Mouse (Mus musculus) left cerebral cortex, postnatal 14 days (tissue): ENCODE data around the gene Rexo4. TPM values are rescaled to one million over a fixed set of nuclear protein-coding genes. Genes with fewer than 3 reads are reported as not detected.

Experiments
- DNase-seq, 2 experiments: peaks; one replicate each; pipeline ENCODE4 v3.0.0; 2021 to 2022; ENCODE audit warnings: low spot score in 2 of 2, mixed read lengths in 1 of 2
- intact Hi-C: fragments of 180-260 bp; cut with DNase I; formaldehyde crosslinking; loops from one replicate; pipeline ENCODE4 v1.15.1; 2025
- total RNA-seq, 2 experiments: library from RNA; stranded (reverse); gene quantifications; 2 replicates each; pipeline ENCODE4 v1.2.3; 2021

Gene Rexo4
- total RNA-seq, 2 experiments from 2014 or later, result 49.8 to 58.4 TPM

GRCm38 (mm10) chr2:26952866-26953265 lies 11.3 kb downstream of the Rexo4 start:
- intact Hi-C loops, result no loop called here
- DNase-seq, result no peak

DNA sequence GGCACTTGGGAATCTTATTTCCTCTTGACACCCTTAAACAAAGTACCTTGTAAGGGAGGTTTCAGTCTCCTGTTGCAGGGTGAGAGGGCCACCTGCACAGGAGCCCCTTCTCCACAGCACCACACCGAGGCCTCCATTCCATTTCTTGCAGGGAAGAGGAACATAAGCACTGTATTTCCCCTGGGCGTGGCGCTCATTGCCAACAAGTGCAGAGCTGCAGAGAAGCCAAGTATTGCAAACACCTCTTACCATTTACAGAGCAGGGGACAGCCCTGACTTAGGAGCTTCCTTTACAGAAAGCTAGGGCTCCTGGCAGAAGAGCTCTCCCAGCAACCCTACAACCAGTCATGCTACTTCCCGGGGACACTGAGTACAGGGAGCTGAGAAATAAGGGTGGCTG lies 12.0 kb downstream of the Rexo4 start:
- intact Hi-C loops, result no loop called here
- no peak for DNase-seq

DNA sequence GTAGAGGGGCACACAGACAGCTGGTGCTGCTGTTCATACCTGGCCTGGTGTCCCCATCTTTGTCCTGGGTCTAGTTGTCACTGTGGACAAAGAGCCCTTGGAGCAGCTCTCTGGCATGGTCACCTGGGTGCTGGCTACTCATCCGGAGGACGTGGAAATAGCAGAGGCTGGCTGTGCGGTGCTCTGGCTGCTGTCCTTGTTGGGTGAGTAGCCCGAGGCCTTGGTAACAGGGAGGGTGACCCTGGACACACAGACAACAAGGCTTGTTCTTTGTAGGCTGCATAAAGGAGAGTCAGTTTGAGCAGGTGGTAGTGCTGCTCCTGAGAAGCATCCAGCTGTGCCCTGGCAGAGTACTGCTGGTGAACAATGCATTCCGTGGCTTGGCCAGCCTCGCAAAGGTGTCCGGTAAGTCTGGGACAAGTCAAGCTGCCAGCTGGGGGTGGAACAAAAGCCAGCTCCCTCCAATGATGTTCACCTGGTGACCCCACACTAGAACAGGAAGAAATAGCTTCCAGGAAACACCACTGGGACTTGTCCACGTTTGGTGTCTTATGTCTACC lies 12.8 kb downstream of the Rexo4 start:
- no peak for DNase-seq
- intact Hi-C loops, result no loop called here

GRCm38 (mm10) chr2:26950411-26950810 lies 13.8 kb downstream of the Rexo4 start:
- DNase-seq, result no peak
- intact Hi-C loops, result no loop called here

DNA sequence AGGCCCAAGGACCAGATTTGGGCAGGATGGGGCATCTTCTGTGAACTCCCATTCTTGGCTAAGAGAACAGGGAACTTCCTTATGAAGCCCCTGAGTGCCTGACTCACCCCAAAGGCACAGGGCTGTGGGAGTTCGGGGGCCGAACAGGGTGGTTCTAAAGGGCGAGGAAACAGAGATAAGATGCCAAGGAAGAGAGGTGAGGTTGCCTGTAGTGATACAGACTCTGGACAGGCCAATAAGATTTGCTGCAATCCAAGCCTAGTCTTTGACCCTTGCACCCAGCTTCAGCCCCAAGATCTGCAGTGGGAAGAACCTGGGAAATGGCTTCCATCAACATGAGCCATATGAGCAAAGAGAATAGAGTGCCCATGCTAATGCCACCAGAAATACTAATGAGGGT lies 20.9 kb downstream of the Rexo4 start:
- DNase-seq, result no peak
- intact Hi-C loops, result no loop called here

- no peak for DNase-seq
- intact Hi-C loops, result no loop called here
These were observed 22.6 kb downstream of the Rexo4 start for GRCm38 (mm10) chr2:26941539-26941938.

GRCm38 (mm10) chr2:26936425-26936824 lies 27.8 kb downstream of the Rexo4 start:
- no peak for DNase-seq
- intact Hi-C loops, result no loop called here

DNA sequence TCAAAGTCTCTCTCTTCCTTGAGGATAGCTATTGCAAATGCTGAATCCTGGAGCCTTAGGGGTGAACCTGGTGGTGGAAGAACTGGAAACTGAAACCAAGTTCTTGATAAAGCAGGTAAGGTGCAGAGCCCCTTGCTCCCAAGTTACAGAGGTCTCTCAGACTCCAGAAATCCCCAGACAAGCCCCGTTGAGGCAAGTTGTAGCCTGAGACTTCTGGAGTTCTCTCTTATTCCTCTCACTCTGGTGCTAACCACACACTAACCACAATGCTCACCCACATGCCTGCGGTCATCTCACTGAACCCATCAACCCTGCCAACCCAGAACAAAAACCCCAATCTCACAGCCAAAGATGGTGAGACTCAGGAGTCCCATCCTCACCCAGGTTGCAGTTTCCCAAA lies 28.9 kb downstream of the Rexo4 start:
- no peak for DNase-seq
- intact Hi-C loops, result no loop called here

- peak; percentile 93 to 94 for DNase-seq
- intact Hi-C loops, result no loop called here
These were observed 30.7 kb downstream of the Rexo4 start, which contains the start of the genes Surf4 and Stkld1 for GRCm38 (mm10) chr2:26933304-26934055. Gene Surf4 (minus strand): TSS chr2:26933928. Gene Stkld1 (plus strand): TSS chr2:26934047.

DNA sequence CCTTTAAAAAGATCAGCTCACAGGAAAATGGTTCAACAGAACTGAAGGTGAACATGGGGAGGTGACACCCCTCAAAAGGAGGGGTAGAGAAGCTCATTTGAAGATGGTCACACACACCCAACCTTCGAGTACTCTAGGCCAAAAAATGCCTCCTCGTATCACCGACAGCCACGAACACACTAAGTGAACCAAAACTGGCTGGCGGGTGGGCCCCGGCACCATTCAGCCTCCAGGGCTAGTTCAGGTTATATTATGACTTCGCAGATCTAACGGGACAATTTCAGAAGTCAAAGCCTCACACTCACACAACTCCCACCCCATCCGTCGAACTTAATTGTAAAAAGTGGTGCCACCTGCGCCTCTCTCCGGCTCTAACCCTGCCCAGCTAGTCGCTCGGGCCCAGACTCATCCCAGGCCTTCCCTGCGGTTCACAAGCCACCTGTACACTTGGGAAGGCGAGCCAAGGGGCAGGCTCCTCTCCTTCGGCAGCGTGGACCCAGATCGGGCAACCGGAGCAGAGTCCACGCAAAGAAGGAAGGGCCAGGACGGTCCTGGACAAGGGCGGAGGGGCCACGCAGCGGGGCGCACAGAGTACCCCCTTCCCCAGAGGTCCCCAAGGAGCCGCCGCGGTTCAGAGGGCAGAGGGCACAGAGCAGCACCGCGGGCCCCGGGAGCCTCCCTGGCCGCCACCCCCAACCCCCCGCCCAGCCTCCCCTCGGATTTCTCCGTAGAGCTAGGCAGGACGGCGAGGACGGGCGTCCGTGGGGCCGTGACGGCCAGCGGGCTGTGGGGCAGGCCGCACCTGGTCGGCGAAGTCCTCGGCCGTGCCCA lies 31.5 kb downstream of the Rexo4 start:
- DNase-seq, result no peak
- intact Hi-C loops, result no loop called here

GRCm38 (mm10) chr2:26930390-26930789 lies 33.8 kb downstream of the Rexo4 start:
- intact Hi-C loops, result loop anchor here (2.0 kb wide), 2 partner anchors 108 to 306 kb away; no protein-coding TSS in a partner anchor
- peak; percentile 78 to 87 for DNase-seq

DNA sequence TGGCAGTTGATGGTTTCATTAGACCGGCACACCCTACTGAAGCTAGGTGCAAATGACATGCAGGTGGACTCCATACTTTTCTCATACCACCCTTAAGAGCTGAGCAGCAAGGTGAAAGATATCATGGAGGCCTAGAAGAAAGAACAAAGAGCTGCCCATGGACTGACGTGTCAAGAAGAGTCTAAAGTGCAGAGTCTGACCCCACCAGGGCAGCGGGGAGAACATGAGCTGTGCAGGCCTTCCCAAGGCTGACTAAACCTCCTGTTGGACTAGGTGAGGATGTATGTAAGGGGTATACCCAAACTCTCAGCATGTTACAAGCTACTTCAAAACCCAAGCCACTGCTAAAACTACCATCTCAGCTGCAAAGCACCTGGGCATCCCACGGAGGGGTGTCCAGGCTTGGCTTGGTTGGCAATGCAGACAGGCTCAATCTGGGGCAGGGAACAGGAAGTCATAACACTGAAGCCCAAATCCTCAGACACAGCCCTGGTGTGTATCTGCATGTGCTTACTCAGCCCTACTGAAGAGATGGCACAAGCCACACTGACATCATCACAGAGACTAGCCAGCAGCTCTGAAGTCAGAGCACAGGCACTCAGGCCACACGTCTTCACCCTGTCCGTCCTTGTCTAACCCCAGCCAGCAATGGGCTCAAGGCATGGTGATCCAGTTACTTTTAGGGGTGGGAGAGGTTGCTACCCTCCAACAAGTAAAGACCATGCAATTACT lies 36.3 kb downstream of the Rexo4 start:
- intact Hi-C loops, result no loop called here
- DNase-seq, result no peak

- no peak for DNase-seq
- intact Hi-C loops, result no loop called here
These were observed 42.4 kb downstream of the Rexo4 start for GRCm38 (mm10) chr2:26921784-26922183.

- intact Hi-C loops, result no loop called here
- no peak for DNase-seq
These were observed 43.9 kb downstream of the Rexo4 start for GRCm38 (mm10) chr2:26920190-26920855.

DNA sequence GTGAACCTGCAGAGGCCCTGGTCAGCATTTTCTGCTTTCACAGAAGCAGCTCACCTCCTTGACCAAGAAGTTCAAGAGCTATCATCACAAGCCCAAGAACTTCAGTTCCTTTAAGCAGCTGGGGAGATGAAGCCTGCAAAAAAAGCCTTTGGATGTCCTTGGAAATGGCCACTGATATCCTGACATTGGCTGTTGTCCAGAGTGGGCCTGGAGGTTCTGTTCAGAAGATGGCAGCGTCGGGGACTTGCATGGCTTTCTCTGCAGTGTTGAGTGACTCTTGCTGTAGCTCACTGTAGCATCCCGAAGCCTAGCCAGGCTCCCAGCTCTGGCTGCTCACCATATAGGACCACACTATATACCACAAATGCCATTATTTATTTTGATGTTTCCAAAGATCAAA lies 44.5 kb downstream of the Rexo4 start:
- intact Hi-C loops, result loop anchor here (5.0 to 10.0 kb wide), 2 partner anchors 43 to 105 kb away; partner anchors contain the start of genes Rexo4 and Slc2a6
- no peak for DNase-seq

GRCm38 (mm10) chr2:26916738-26917137 lies 47.4 kb downstream of the Rexo4 start:
- DNase-seq, result no peak
- intact Hi-C loops, result loop anchor here (5.0 to 10.0 kb wide), 2 partner anchors 46 to 108 kb away; partner anchors contain the start of genes Rexo4 and Slc2a6

DNA sequence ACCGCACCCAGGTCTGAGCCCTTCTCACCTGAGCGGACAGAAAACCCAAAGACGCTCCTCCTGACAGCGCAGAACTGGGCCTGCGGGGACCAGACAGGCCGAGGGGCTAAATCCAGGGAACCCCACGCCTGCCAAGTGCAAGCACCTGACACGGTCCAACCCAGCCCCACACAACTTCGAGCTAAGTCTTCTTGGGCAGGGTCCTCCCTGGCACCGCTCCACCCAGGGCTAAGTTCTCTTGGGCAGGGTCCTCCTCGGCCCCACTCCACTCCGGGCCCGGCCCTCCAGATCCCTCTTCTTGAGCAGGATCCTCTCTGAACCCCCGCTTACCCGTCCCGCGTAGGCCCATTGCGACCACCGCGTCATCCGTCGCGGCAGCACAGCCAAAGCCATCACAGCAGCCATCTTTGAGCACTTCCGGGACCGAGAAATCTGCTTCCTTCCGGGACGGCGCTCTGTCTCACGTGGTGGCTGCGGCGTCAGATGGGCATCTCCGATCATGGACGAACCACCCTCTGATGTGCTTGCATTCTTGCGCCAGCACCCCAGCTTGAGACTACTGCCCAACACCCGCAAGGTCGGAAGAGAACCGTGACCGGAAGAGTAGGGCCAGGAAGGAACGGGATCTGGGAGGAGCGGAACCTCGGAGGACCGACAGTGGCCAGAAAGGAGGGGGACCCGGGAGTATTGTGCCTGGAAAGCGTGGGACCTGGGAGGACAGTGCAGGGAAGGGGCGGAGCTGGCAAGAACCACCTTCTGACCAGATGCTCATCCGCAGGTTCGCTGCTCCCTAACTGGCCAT lies 48.1 kb downstream of the Rexo4 start, which contains the start of the genes Surf2 and Surf1:
Surf2 (plus strand) TSS at position 441 of the 802 bp plus-strand sequence.
Surf1 (minus strand) TSS at position 604 of the 802 bp plus-strand sequence.
- peak; percentile 88 to 89 for DNase-seq
- intact Hi-C loops, result loop anchor here (5.0 to 10.0 kb wide), 2 partner anchors 46 to 109 kb away; partner anchors contain the start of genes Rexo4 and Slc2a6
